Mouse (Mus musculus) neural tube, embryonic 15.5 days (tissue): ENCODE measurements around the gene Bach2. TPM values are rescaled to one million over a fixed set of nuclear protein-coding genes. Genes with fewer than 3 reads are reported as not detected.

ENCODE experiments used
- ATAC-seq: fragments of 200-750 bp; cut with Nextera tagmentation; 2 replicates; pipeline ENCODE4 v1.8.0; 2017; ENCODE audit warnings: mild to moderate bottlenecking, moderate TSS enrichment, moderate library complexity; ENCODE audit not compliant: low FRiP score
- H3K27ac ChIP-seq: fragments of 300-500 bp; sonication (generic); replicated peaks from 2 replicates; pipeline ENCODE4 v1.5.1; 2015; ENCODE audit warnings: mild to moderate bottlenecking, inconsistent platforms
- H3K27me3 ChIP-seq: fragments of 300-500 bp; sonication (generic); replicated peaks from 2 replicates; pipeline ENCODE4 v1.6.1; 2015; ENCODE audit warnings: inconsistent platforms
- H3K36me3 ChIP-seq: fragments of 300-500 bp; sonication (generic); 2 replicates; pipeline ENCODE4 v1.6.1; 2015; ENCODE audit warnings: inconsistent platforms
- H3K4me1 ChIP-seq: fragments of 300-500 bp; sonication (generic); 2 replicates; pipeline ENCODE4 v1.6.1; 2015; ENCODE audit warnings: inconsistent platforms
- H3K4me2 ChIP-seq: fragments of 300-500 bp; sonication (generic); 2 replicates; pipeline ENCODE4 v1.6.1; 2015; ENCODE audit warnings: inconsistent platforms, mild to moderate bottlenecking, moderate library complexity
- H3K4me3 ChIP-seq: fragments of 300-500 bp; sonication (generic); replicated peaks from 2 replicates; pipeline ENCODE4 v1.5.1; 2015; ENCODE audit warnings: mild to moderate bottlenecking, inconsistent platforms
- H3K9ac ChIP-seq: fragments of 300-500 bp; sonication (generic); replicated peaks from 2 replicates; pipeline ENCODE4 v1.6.1; 2015; ENCODE audit warnings: mild to moderate bottlenecking, inconsistent platforms
- H3K9me3 ChIP-seq: fragments of 300-500 bp; sonication (generic); replicated peaks from 2 replicates; pipeline ENCODE4 v1.6.1; 2016; ENCODE audit warnings: inconsistent platforms
- WGBS: fragments of 180-500 bp; shearing (Covaris S2); methylation state at CpG from one replicate; pipeline ENCODE4 v1.1.7; 2015; ENCODE audit warnings: mixed read lengths; 5-methylcytosine and 5-hydroxymethylcytosine counted together
- polyA plus RNA-seq: library from polyadenylated mRNA; unstranded; fragments of >200 nt; fragmentation: Nextera tagmentation; extraction: Ambion mirVana; gene quantifications from 2 replicates; pipeline ENCODE4 v1.2.1, GENCODE M21; 2015

Gene Bach2
- polyA plus RNA-seq, 1 experiment from 2014 or later: 24.3 TPM

GRCm38 (mm10) chr4:32510940-32511339 lies 272.3 kb downstream of the Bach2 start:
- Histone ChIP-seq H3K27ac (peak overlapping the region; percentile 28; the same call in 1 of the 2 replicates), H3K27me3 (no peaks in the 10 kb centered on the region), H3K4me3 (no peak overlapping the region), H3K36me3 (no peaks in the 10 kb centered on the region), H3K4me2 (no peak overlapping the region), H3K4me1 (peaks cover 35% of the 10 kb centered on the region), H3K9me3 (no peaks in the 10 kb centered on the region), H3K9ac (no peak overlapping the region)
- 81% methylated on average over 7 of the region's 7 CpGs for WGBS
- no peak for ATAC-seq

GRCm38 (mm10) chr4:32516126-32516525 lies 277.5 kb downstream of the Bach2 start:
- H3K36me3 ChIP-seq: no peaks in the 10 kb centered on the region
- H3K4me2 ChIP-seq: no peak overlapping the region
- H3K4me1 ChIP-seq: peaks cover 14% of the 10 kb centered on the region
- ATAC-seq: no peak
- H3K9me3 ChIP-seq: no peaks in the 10 kb centered on the region
- no peaks in the 10 kb centered on the region for H3K27me3 ChIP-seq
- H3K27ac ChIP-seq: no peak overlapping the region
- WGBS: 86% methylated on average over 8 of the region's 8 CpGs
- no peak overlapping the region for H3K4me3 ChIP-seq
- no peak overlapping the region for H3K9ac ChIP-seq

GRCm38 (mm10) chr4:32518842-32519578 lies 280.4 kb downstream of the Bach2 start:
- no peak for ATAC-seq
- Histone ChIP-seq H3K4me1 (peaks cover 29% of the 10 kb centered on the region), H3K36me3 (no peaks in the 10 kb centered on the region), H3K27ac (no peak overlapping the region), H3K27me3 (no peaks in the 10 kb centered on the region), H3K9ac (no peak overlapping the region), H3K4me3 (no peak overlapping the region), H3K9me3 (no peaks in the 10 kb centered on the region), H3K4me2 (no peak overlapping the region)
- WGBS: 52% methylated on average over 6 of the region's 6 CpGs

GRCm38 (mm10) chr4:32520628-32521360 lies 282.2 kb downstream of the Bach2 start:
- 49% methylated on average over 18 of the region's 18 CpGs for WGBS
- no peak for ATAC-seq
- Histone ChIP-seq H3K27me3 (no peaks in the 10 kb centered on the region), H3K4me3 (no peak overlapping the region), H3K4me2 (no peak overlapping the region), H3K9ac (no peak overlapping the region), H3K4me1 (peaks cover 35% of the 10 kb centered on the region), H3K9me3 (no peaks in the 10 kb centered on the region), H3K27ac (0 out of 2 replicates have a peak overlapping the region, but pooled peaks have one; percentile 1), H3K36me3 (no peaks in the 10 kb centered on the region)

GRCm38 (mm10) chr4:32521361-32521740 lies 282.7 kb downstream of the Bach2 start:
- Histone ChIP-seq H3K4me3 (no peak overlapping the region), H3K36me3 (no peaks in the 10 kb centered on the region), H3K27me3 (no peaks in the 10 kb centered on the region), H3K4me2 (no peak overlapping the region), H3K9me3 (no peaks in the 10 kb centered on the region), H3K27ac (no peak overlapping the region), H3K4me1 (peaks cover 40% of the 10 kb centered on the region), H3K9ac (0 out of 2 replicates have a peak overlapping the region, but pooled peaks have one; percentile 2)
- WGBS: 65% methylated on average over 6 of the region's 6 CpGs
- no peak for ATAC-seq

GRCm38 (mm10) chr4:32522013-32522412 lies 283.4 kb downstream of the Bach2 start:
- no peaks in the 10 kb centered on the region for H3K9me3 ChIP-seq
- H3K9ac ChIP-seq: 0 out of 2 replicates have a peak overlapping the region, but pooled peaks have one; percentile 2
- 58% methylated on average over 2 of the region's 2 CpGs for WGBS
- no peaks in the 10 kb centered on the region for H3K36me3 ChIP-seq
- ATAC-seq: no peak
- H3K4me1 ChIP-seq: peaks cover 46% of the 10 kb centered on the region
- no peaks in the 10 kb centered on the region for H3K27me3 ChIP-seq
- H3K27ac ChIP-seq: no peak overlapping the region
- no peak overlapping the region for H3K4me2 ChIP-seq
- no peak overlapping the region for H3K4me3 ChIP-seq

GRCm38 (mm10) chr4:32524282-32524681 lies 285.7 kb downstream of the Bach2 start:
- H3K9me3 ChIP-seq: no peaks in the 10 kb centered on the region
- WGBS: 31% methylated on average over 2 of the region's 2 CpGs
- no peaks in the 10 kb centered on the region for H3K27me3 ChIP-seq
- H3K27ac ChIP-seq: no peak overlapping the region
- H3K36me3 ChIP-seq: no peaks in the 10 kb centered on the region
- ATAC-seq: no peak
- H3K9ac ChIP-seq: no peak overlapping the region
- H3K4me3 ChIP-seq: no peak overlapping the region
- H3K4me2 ChIP-seq: no peak overlapping the region
- peaks cover 49% of the 10 kb centered on the region for H3K4me1 ChIP-seq

- no peak overlapping the region for H3K4me2 ChIP-seq
- 71% methylated on average over 5 of the region's 5 CpGs for WGBS
These were observed 286.4 kb downstream of the Bach2 start for GRCm38 (mm10) chr4:32525000-32525399.

GRCm38 (mm10) chr4:32526228-32526836 lies 287.7 kb downstream of the Bach2 start:
- peaks cover 55% of the 10 kb centered on the region for H3K4me1 ChIP-seq
- H3K4me2 ChIP-seq: no peak overlapping the region
- no peaks in the 10 kb centered on the region for H3K9me3 ChIP-seq
- 65% methylated on average over 9 of the region's 9 CpGs for WGBS
- H3K36me3 ChIP-seq: no peaks in the 10 kb centered on the region
- H3K27ac ChIP-seq: 0 out of 2 replicates have a peak overlapping the region, but pooled peaks have one; percentile 1
- ATAC-seq: no peak
- no peak overlapping the region for H3K9ac ChIP-seq
- H3K27me3 ChIP-seq: no peaks in the 10 kb centered on the region
- no peak overlapping the region for H3K4me3 ChIP-seq

More at GRCm38 (mm10) chr4:32525000-32525399, 286.4 kb downstream of the Bach2 start:
- Histone ChIP-seq H3K9me3 (no peaks in the 10 kb centered on the region), H3K27me3 (no peaks in the 10 kb centered on the region), H3K36me3 (no peaks in the 10 kb centered on the region), H3K9ac (no peak overlapping the region), H3K4me1 (peaks cover 54% of the 10 kb centered on the region), H3K27ac (no peak overlapping the region), H3K4me3 (no peak overlapping the region)
- ATAC-seq: no peak

GRCm38 (mm10) chr4:32529443-32529995 lies 290.9 kb downstream of the Bach2 start:
- 0 out of 2 replicates have a peak overlapping the region, but pooled peaks have one; percentile 10 for H3K9ac ChIP-seq
- H3K4me2 ChIP-seq: no peak overlapping the region
- peaks cover 68% of the 10 kb centered on the region for H3K4me1 ChIP-seq
- H3K27me3 ChIP-seq: no peaks in the 10 kb centered on the region
- ATAC-seq: no peak
- no peaks in the 10 kb centered on the region for H3K9me3 ChIP-seq
- H3K27ac ChIP-seq: peak overlapping the region; percentile 90
- no peaks in the 10 kb centered on the region for H3K36me3 ChIP-seq
- 64% methylated on average over 17 of the region's 17 CpGs for WGBS
- H3K4me3 ChIP-seq: no peak overlapping the region

GRCm38 (mm10) chr4:32530421-32530920 lies 291.9 kb downstream of the Bach2 start:
- H3K4me3 ChIP-seq: peak overlapping the region; percentile 19
- no peaks in the 10 kb centered on the region for H3K36me3 ChIP-seq
- no peaks in the 10 kb centered on the region for H3K9me3 ChIP-seq
- H3K4me1 ChIP-seq: peaks cover 67% of the 10 kb centered on the region
- WGBS: 16% methylated on average over 9 of the region's 9 CpGs
- peak overlapping the region; percentile 50 for H3K9ac ChIP-seq
- H3K27me3 ChIP-seq: no peaks in the 10 kb centered on the region
- peak overlapping the region; percentile 58 for H3K4me2 ChIP-seq
- no peak for ATAC-seq
- H3K27ac ChIP-seq: peak overlapping the region; percentile 90
